Mouse (Mus musculus) testis, adult 2 months (tissue): ENCODE data around the gene Ebf4. TPM values are rescaled to one million over a fixed set of nuclear protein-coding genes. Genes with fewer than 3 reads are reported as not detected.

Experiments
- H3K27ac ChIP-seq: fragments of 200-500 bp; 2 replicates; pipeline ENCODE4 v1.5.1; 2012; ENCODE audit warnings: low read depth, low read length; ENCODE audit not compliant: control insufficient read depth, insufficient read depth
- H3K27me3 ChIP-seq: fragments of 200-500 bp; 2 replicates; pipeline ENCODE4 v1.6.1; 2012; ENCODE audit warnings: mild to moderate bottlenecking, low read length, moderate library complexity; ENCODE audit not compliant: control insufficient read depth, insufficient read depth
- H3K36me3 ChIP-seq: fragments of 200-500 bp; 2 replicates; pipeline ENCODE4 v1.6.1; 2012; ENCODE audit warnings: mild to moderate bottlenecking, low read length; ENCODE audit not compliant: control insufficient read depth, insufficient read depth
- H3K4me1 ChIP-seq: fragments of 200-500 bp; 2 replicates; pipeline ENCODE4 v1.6.1; 2012; ENCODE audit warnings: low read length; ENCODE audit not compliant: control insufficient read depth, insufficient read depth
- H3K4me3 ChIP-seq: fragments of 200-500 bp; 2 replicates; pipeline ENCODE4 v1.5.1; 2012; ENCODE audit warnings: low read depth, mild to moderate bottlenecking, low read length, moderate library complexity, mixed read lengths; ENCODE audit not compliant: control insufficient read depth
- CTCF ChIP-seq: fragments of 200-500 bp; IDR thresholded peaks from 2 replicates; pipeline ENCODE4 v1.5.1; 2012; ENCODE audit warnings: low read depth, mild to moderate bottlenecking, inconsistent platforms, low read length, moderate library complexity; ENCODE audit not compliant: control insufficient read depth, insufficient read depth, insufficient replicate concordance
- POLR2A ChIP-seq: fragments of 200-500 bp; IDR thresholded peaks from 2 replicates; pipeline ENCODE4 v1.6.1; 2012; ENCODE audit warnings: low read depth, mild to moderate bottlenecking, inconsistent platforms, low read length, moderate library complexity; ENCODE audit not compliant: control insufficient read depth
- polyA plus RNA-seq: library from polyadenylated mRNA; depleted of rRNA; stranded (reverse); fragments of >200 nt; gene quantifications from 2 replicates; pipeline ENCODE4 v1.2.3, GENCODE M21; 2012

The Ebf4 gene
- polyA plus RNA-seq, 1 experiment: 2.4 TPM

- H3K4me1 ChIP-seq: no peaks in the 10 kb centered on the region
- no peaks in the 10 kb centered on the region for H3K36me3 ChIP-seq
- TF ChIP-seq CTCF (no peak), POLR2A (no peak)
- H3K27me3 ChIP-seq: no peaks in the 10 kb centered on the region
- H3K27ac ChIP-seq: no peak overlapping the region
- no peak overlapping the region for H3K4me3 ChIP-seq
These were observed 91.2 kb downstream of the Ebf4 start for GRCm38 (mm10) chr2:130386212-130386611.

DNA sequence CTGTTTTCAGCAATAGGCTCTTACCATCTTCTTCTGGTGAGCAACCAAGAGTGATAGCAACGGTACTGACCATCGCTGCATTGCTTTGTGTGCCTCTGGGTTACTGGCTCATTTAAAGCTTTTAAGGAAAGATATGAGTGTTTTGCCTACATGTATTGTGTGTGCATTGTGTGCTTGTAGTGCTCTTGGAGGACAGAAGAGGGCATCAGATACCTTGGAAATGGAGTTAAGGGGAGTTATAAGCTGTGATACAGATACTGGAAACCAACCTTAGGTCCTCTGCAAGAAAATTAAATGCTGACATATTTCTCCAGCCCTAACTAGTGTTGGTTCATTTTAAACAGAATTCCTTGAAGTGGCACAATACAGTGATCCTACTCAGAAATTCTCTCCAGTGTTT lies 93.8 kb downstream of the Ebf4 start:
- H3K27me3 ChIP-seq: no peaks in the 10 kb centered on the region
- no peak for TF ChIP-seq POLR2A
- TF ChIP-seq CTCF: no peak
- H3K36me3 ChIP-seq: no peaks in the 10 kb centered on the region
- H3K4me3 ChIP-seq: no peak overlapping the region
- no peak overlapping the region for H3K27ac ChIP-seq
- H3K4me1 ChIP-seq: no peaks in the 10 kb centered on the region

GRCm38 (mm10) chr2:130390993-130391625 lies 96.1 kb downstream of the Ebf4 start:
- TF ChIP-seq POLR2A (no peak), CTCF (no peak)
- no peak overlapping the region for H3K27ac ChIP-seq
- H3K36me3 ChIP-seq: no peaks in the 10 kb centered on the region
- H3K27me3 ChIP-seq: no peaks in the 10 kb centered on the region
- peak overlapping the region; percentile 11 for H3K4me3 ChIP-seq
- no peaks in the 10 kb centered on the region for H3K4me1 ChIP-seq

DNA sequence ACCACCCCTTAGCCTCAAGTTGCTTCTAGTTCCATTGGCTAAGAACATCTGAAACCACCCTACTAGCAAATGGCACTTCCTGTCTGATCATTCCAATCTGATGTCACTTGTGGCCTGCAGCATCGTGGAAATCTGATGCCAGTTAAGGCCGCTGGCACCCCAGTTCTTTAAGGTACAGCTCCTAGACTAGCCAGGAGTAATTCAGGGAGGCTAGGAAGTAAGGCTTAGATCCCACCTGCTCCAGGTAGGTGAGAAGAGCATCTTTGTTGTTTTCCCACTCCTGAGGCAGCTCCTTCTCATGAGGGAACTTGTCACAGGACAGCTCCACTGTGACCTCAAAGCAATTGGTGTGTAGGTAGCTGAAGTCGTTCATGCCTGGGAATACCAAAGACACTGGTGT lies 97.9 kb downstream of the Ebf4 start:
- no peak overlapping the region for H3K27ac ChIP-seq
- peak overlapping the region; percentile 72 for H3K4me3 ChIP-seq
- peaks cover 8% of the 10 kb centered on the region for H3K4me1 ChIP-seq
- TF ChIP-seq CTCF: no peak
- TF ChIP-seq POLR2A: no peak
- no peaks in the 10 kb centered on the region for H3K36me3 ChIP-seq
- no peaks in the 10 kb centered on the region for H3K27me3 ChIP-seq

DNA sequence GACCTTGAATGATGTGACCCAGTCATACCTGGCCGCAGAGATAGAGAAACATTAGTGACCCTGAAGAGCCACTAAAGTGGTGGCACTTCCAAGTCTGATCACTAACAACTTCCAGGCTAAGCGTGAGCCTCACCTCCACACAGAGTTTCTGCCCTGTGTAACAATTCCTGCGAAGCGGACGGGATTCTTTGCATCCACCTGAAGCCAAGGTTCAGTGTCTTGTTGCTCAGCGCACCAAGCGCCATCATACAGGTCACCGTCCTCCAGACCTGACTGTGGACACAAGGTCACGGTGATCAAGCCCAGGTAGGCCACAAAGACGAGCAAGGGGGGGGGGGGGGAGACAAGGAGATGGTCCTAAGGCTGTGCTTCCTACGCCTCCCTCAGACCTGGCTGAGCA lies 100.7 kb downstream of the Ebf4 start:
- H3K27me3 ChIP-seq: no peaks in the 10 kb centered on the region
- TF ChIP-seq CTCF: no peak
- no peak for TF ChIP-seq POLR2A
- no peaks in the 10 kb centered on the region for H3K36me3 ChIP-seq
- H3K27ac ChIP-seq: no peak overlapping the region
- H3K4me1 ChIP-seq: peaks cover 13% of the 10 kb centered on the region
- peak overlapping the region; percentile 72 for H3K4me3 ChIP-seq

DNA sequence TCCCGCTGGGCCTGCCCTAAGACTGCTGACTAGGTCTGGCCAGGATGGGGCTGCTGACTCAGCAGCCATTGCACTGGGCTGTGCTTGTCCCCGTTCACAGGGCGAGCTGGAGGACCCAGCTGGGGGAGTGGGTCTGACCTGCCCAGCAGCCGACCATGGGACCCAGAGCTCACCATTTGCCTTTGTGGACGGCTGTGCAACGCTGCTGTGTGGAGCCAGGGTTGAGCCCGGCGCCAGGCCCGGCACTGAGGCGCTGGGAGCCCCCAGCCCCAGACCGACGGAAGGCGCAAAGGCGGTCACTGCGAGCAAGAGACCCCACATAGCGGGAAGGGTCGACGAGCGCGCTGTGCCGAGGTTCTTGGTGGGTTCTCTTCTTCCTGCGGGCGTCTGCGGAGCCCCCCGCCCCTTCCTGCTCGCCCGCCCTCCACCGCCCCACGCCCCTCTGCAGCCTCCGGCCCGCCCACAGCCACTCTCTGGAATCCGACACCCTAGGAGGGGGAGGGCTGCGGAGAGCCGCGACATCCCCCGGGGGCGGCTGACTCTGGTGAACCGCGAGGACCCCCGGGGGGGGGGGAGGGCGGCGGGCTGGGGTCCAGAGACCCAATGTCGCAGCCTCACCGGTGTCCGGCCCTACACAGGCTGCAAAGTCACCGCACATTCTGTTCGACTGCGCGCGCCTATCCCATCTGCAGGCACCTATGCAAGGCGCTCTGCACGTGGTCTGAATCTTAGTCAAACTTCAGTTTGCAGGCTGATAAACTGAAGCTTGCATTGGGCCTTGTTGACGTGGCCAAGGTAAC lies 102.4 kb downstream of the Ebf4 start, which contains the start of gene Cpxm1:
TSS of gene Cpxm1 (minus strand) at position 389 of the 800 bp plus-strand sequence.
- Histone ChIP-seq H3K36me3 (no peaks in the 10 kb centered on the region), H3K4me3 (peak within 1 kb of the TSS; percentile 72), H3K4me1 (peaks cover 13% of the 10 kb centered on the region), H3K27me3 (no peaks in the 10 kb centered on the region), H3K27ac (no peak within 1 kb of the TSS; the same call in 1 of the 2 replicates)
- TF ChIP-seq CTCF (no peak), POLR2A (no peak)

- no peak for TF ChIP-seq CTCF
- Histone ChIP-seq H3K27me3 (no peaks in the 10 kb centered on the region), H3K4me3 (peak overlapping the region; percentile 72)
These were observed 103.1 kb downstream of the Ebf4 start for GRCm38 (mm10) chr2:130398091-130398490.

More at GRCm38 (mm10) chr2:130398091-130398490, 103.1 kb downstream of the Ebf4 start:
- Histone ChIP-seq H3K36me3 (no peaks in the 10 kb centered on the region), H3K4me1 (peaks cover 13% of the 10 kb centered on the region), H3K27ac (no peak overlapping the region)
